Mouse (Mus musculus) liver, adult 2 months (tissue): ENCODE data around the gene Pidd1.

Experiments
- CTCF ChIP-seq: fragments of 200-500 bp; IDR thresholded peaks from 2 replicates; pipeline ENCODE4 v1.5.1; 2011; ENCODE audit warnings: low read depth, low read length, control low read depth
- POLR2A ChIP-seq: fragments of 200-500 bp; IDR thresholded peaks from 2 replicates; pipeline ENCODE4 v1.6.1; 2011; ENCODE audit warnings: low read length, control low read depth; ENCODE audit not compliant: insufficient read depth; ENCODE audit errors: extremely low read depth

- TF ChIP-seq POLR2A, result no peak
- no peak for TF ChIP-seq CTCF
Observed at GRCm38 (mm10) chr7:141477578-141478269, 33.9 kb upstream of the Pidd1 start.
